Mouse (Mus musculus) brain, embryonic 14.5 days (tissue): ENCODE results near the gene C2cd2. TPM values are rescaled to one million over a fixed set of nuclear protein-coding genes. Genes with fewer than 3 reads are reported as not detected.
"Not testable (repeated sequence)": the region's sequence is repeated elsewhere in the genome, so short reads cannot be mapped to it uniquely, and the experiment has no call there.

ENCODE experiments used
- DNase-seq: peaks from one replicate; pipeline ENCODE4 v3.0.0-alpha.2; 2011; ENCODE audit warnings: low read depth
- CTCF ChIP-seq: fragments of 200-500 bp; IDR thresholded peaks from 2 replicates; pipeline ENCODE4 v1.5.1; 2012; ENCODE audit warnings: inconsistent platforms, mild to moderate bottlenecking, moderate library complexity, borderline replicate concordance; ENCODE audit not compliant: insufficient read depth, insufficient read length; ENCODE audit errors: extremely low read depth
- POLR2A ChIP-seq: fragments of 200-500 bp; IDR thresholded peaks from 2 replicates; pipeline ENCODE4 v1.6.1; 2012; ENCODE audit warnings: mild to moderate bottlenecking, inconsistent platforms, borderline replicate concordance; ENCODE audit not compliant: poor library complexity, insufficient read depth, insufficient read length, severe bottlenecking; ENCODE audit errors: extremely low read depth
- polyA plus RNA-seq: library from polyadenylated mRNA; depleted of rRNA; stranded (reverse); fragments of >200 nt; gene quantifications from 2 replicates; pipeline ENCODE4 v1.2.3, GENCODE M21; 2012; rRNA removed

The C2cd2 gene
- polyA plus RNA-seq, result 11.4 and 15.2 TPM in 2 replicates

DNA sequence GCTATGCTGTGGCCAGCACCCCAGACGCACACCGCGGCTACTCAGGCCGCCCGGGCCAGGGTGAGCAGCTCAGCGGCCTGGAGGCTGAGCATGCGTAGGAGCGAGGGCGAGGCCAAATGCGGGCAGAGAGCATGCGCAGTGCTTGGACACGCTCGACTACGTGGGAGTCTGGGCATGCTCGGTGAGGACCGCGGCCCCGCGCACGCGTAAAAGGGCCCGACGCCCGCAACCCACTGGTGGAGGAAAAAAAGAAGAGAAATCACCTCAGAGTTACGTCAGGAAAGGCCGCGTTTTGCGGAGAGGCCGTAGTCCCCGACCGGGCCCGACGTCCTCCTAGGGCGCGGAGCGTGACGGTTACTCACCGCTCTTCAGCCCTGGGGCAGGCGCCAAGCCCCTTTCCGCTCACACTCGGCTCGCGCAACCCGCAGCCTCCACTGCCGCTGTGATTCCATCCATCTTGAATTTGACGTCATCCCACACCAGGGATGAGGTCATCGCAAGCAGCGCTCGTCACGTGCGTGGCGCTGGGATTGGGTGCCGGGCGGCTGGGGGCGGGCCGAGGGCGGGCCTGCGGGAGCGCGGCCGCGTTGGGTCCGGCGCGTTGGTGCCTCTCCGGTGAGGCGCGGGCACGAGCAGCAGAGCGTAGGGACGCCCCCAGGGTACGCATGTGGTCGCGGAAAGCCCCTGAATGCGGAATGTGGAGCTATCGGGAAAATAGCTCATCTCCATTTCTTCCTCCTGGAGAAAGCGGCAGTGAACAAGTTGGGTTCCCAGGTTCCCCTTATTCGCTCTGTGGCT, at the start of gene C2cd2, which contains the start of gene Zbtb21:
Gene C2cd2, minus strand, starts transcription at position 448 of the 798 bp plus-strand sequence.
Gene Zbtb21, minus strand, starts transcription at position 472 of the 798 bp plus-strand sequence.
- TF ChIP-seq POLR2A, result peak; percentile 88
- TF ChIP-seq CTCF, result no peak
- DNase-seq, result peak; percentile 99

DNA sequence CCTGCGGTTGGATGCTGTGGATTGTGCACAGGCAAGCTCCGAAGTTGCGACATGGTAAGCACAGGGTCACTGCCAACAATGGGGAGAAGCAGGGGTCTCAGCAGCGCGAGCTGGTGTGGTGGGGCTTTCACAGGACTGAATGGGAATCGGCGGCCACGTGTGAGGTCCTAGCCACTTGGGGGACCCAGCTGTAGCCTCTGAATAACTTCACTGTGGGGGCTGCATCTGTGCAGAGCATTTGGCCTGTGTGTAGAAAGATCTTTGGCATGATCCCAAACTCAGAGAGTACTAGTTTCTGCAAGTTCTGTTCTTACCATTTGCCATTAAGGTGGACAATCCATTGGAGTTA, 35.0 kb upstream of the C2cd2 start:
- not testable (repeated sequence) for DNase-seq

DNA sequence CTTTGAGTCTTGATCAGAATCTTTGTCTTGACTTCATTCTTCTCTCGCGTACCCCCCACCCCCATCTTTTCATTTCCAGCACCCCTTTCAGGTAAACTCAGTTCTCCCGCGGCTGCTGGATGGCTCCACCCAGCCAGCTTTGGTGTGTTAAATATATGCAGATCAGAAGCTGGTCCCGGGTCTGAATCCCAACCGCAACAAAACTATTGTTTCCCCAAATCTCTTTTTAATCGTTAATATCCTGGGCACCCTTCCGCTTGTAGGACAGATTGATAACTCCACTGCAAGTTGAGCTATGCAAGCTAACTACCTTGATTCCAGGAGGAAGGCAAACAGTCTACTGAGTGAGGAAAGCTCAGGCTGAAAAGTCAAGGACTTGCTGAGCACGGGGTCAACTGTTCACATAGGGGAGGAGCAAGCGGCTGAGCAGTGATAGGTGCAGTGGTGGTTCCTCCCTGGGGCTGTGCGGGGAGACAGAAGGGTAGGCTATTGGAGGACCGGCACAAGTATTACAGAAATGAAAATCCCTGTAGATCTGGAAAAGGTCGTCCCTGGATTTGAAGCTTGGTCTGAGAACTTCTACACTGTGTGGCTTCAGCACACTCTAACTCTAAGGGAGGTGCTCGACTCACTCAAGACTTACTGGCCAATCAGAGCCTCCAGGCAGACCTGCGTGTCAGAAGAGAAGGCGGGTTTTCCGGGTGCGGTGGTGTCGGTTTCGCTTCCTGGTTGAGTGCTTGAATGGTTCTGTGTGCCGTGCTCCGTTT, 34.4 kb upstream of the C2cd2 start, which contains the start of gene B230307C23Rik:
Gene B230307C23Rik, plus strand, starts transcription at position 700 of the 767 bp plus-strand sequence.
- TF ChIP-seq CTCF (no peak), POLR2A (no peak)
- peak; percentile 95 for DNase-seq

DNA sequence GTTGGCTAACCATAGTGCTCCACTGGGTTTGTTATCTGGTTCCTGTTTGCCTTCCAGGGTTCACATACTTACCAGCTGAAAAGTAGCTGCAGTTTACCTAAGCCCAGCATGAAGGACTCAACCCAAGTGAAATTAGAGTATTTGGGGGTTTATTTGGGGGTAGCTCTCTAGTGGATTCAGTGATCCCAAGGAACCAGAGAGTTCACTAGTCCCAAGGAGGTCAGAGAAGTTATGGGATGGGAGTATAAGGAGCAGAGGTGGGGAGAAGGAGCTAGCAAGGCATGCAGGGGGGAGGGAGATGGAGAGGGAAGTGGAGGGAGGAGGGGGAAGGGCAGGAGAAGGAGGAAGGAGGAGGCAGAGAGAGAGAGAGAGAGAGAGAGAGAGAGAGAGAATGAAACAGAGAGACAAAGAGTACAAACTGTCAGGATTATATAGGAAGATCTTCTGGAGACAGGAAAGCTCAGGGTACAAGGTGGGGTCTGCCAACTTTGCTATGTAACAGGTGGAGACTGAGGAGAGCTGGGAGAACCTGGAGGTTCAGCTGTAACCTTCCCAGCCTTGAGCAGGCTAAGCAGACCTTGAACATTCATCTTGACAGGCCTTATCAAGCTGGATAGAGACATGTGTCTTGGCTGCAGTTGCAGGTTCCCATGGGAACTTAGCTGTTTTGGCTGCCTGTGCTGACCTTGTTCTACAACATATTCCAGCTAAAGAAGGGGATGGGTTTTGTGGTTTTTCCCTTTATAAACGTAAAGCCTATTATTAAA, 33.6 kb upstream of the C2cd2 start:
- DNase-seq, result peak; percentile 11
- no peak for TF ChIP-seq CTCF
- TF ChIP-seq POLR2A, result no peak

DNA sequence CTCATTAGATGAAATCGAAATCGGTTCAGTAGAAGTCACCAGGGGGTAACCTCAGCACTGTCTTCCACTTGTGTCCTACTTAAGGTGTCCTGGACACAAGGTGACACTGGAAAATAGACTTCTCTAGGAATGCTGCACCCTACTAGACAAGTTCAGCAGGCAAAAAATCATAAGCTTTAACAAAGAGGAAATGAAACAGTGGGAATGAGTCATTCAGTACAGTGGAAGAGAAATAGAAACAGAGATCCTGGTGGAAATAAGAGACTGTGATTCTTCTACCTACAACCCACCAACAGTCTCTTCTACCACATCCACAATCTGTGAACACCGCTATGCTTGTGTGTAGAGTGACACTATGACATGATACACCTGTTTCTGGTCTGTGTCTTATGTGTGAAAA, 30.1 kb upstream of the C2cd2 start:
- DNase-seq, result not testable (repeated sequence)

DNA sequence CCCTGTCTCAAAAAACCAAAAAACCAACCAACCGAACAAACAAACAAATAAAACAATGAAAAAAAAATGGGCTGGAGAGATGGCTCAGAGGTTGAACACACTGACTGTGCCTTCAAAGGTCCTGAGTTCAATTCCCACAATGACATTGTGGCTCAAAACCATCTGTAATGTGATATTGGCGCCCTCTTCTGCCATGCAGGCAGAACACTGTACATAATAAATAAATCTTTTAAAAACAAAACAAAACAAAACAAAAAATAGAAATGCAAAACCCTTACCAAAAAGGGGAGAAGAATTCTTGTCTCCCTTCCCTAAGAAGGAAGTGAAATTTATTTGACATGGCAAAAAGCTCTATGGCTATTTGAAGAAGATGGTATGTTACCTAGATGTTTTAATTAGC, 29.1 kb upstream of the C2cd2 start:
- TF ChIP-seq CTCF, result no peak
- DNase-seq, result no peak

DNA sequence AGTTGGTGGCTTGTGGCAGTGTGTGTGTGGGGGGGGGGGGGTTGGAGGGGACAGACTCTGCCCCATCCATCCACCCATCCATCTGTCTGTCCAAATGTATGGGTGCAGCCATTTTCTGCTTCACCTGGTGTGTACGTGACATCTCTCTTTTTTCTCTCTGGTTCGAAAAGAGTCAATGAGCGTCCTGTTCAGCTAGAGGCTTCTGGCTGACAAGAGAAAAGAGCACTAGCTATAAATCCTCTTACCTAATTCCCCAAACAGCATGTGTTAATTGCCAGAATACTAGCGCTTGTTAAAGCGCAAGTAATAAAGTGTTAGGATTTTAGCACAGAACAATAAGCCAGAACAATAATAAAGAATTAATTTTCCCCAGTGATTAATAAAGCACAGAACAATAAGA, 22.2 kb upstream of the C2cd2 start:
- DNase-seq, result peak; percentile 2
- TF ChIP-seq CTCF, result no peak

DNA sequence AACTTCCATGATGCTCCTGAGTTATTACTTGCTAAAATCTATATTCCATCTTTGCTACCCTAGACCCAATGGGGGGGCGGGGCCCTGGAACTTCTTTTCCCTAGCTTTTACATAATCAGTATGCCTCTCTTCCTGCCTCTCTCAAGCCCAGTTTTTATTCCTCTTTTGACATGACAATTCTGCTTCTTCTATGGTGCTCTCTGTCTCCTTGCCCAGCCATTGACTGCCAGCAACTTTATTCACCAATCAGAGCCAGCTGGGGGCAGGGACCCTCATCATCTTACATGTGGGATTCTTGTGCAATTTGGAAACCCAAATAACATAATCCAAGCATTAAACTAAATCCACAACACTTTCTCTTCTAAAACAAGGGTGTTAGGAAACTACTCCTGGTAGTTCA, 19.0 kb upstream of the C2cd2 start:
- TF ChIP-seq POLR2A (no peak), CTCF (no peak)
- no peak for DNase-seq

DNA sequence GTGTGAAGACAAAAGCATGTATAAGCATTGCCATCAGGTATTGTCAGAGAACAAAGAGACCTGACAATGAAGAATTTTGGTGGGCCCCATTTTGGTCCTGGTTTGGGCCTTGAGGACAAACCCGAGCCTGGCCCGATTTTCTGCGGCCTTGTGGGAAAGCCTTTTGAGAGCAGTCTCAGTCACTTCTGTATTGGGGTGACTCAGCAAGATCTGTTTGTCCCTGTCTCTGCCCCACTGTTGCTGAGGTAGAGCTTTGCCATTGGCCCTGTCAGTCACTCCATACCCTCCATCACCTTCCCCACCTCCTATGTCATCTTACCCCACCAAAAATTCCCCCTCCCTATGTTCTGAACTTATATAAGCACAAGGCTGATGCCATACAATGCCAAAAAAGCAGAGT, 15.3 kb upstream of the C2cd2 start:
- DNase-seq, result no peak
- TF ChIP-seq POLR2A (no peak), CTCF (no peak)

DNA sequence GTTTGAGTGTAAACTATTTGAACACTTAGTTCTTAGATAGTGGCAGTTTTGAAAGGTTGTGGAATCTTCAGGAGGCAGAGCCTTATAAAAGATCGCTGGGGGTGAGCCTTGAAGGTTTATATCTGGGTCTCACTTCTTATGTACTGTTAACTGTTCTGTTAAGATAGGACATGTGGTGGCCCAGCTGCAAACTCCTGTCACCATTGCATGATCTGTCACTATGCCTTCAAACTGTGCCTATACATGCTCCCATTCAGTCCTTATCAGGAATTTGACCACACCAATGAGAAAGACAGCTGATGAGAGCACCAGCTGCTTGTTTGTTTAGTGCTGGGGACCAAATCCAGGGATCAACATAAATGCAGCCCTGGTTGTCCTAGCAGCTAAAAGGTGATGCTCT, 14.9 kb upstream of the C2cd2 start:
- TF ChIP-seq POLR2A, result no peak
- no peak for TF ChIP-seq CTCF
- DNase-seq, result no peak

DNA sequence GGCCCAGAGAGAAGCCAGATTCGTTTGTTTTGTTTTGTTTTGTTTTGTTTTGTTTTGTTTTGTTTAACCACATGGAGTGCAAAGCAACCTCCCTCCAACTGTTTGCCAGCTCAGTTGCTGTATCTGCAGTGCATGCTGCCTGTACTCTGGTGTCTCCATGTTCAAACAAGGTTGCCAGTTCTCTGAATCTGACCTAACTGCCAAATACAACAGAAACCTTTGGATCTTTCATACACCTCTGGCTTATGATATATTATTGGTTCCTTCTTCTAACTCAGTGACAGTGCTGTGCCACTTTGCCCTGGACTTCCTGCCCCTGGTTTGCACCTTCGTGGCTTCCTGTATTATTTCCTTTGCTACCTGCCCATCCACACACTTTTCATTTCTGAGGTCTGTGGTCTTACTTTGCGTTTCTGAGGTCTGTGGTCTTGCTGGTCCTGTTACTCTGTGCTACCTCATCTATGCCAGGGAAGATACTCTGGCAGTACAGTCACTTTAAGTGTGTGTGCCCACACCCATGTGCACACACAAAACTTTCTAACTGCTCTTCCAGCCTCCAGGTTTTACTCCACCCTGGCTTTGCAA, 1.6 kb upstream of the C2cd2 start:
- DNase-seq, result no peak
- TF ChIP-seq POLR2A, result no peak
- TF ChIP-seq CTCF, result no peak
